Mouse (Mus musculus) hindbrain, embryonic 15.5 days (tissue): ENCODE measurements around the gene Tbl1x. TPM values are rescaled to one million over a fixed set of nuclear protein-coding genes. Genes with fewer than 3 reads are reported as not detected.

ENCODE experiments used
- ATAC-seq: fragments of 200-750 bp; cut with Nextera tagmentation; 2 replicates; pipeline ENCODE4 v1.8.0; 2017; ENCODE audit warnings: low read depth, moderate number of reproducible peaks, moderate TSS enrichment; ENCODE audit not compliant: low FRiP score
- H3K27ac ChIP-seq: fragments of 300-500 bp; sonication (generic); replicated peaks from 2 replicates; pipeline ENCODE4 v1.5.1; 2015; ENCODE audit warnings: mild to moderate bottlenecking, inconsistent platforms
- H3K27me3 ChIP-seq: fragments of 300-500 bp; sonication (generic); 2 replicates; pipeline ENCODE4 v1.6.1; 2015; ENCODE audit warnings: control low read depth, inconsistent platforms
- H3K36me3 ChIP-seq: fragments of 300-500 bp; sonication (generic); 2 replicates; pipeline ENCODE4 v1.6.1; 2015; ENCODE audit warnings: control low read depth, inconsistent platforms
- H3K4me1 ChIP-seq: fragments of 300-500 bp; sonication (generic); replicated peaks from 2 replicates; pipeline ENCODE4 v1.6.1; 2015; ENCODE audit warnings: control low read depth, inconsistent platforms
- H3K4me2 ChIP-seq: fragments of 300-500 bp; sonication (generic); 2 replicates; pipeline ENCODE4 v1.6.1; 2015; ENCODE audit warnings: moderate library complexity, mild to moderate bottlenecking, inconsistent platforms
- H3K4me3 ChIP-seq: fragments of 300-500 bp; sonication (generic); 2 replicates; pipeline ENCODE4 v1.5.1; 2015; ENCODE audit warnings: mild to moderate bottlenecking, inconsistent platforms
- H3K9ac ChIP-seq: fragments of 300-500 bp; sonication (generic); 2 replicates; pipeline ENCODE4 v1.6.1; 2015; ENCODE audit warnings: inconsistent platforms
- H3K9me3 ChIP-seq: fragments of 300-500 bp; sonication (generic); 2 replicates; pipeline ENCODE4 v1.6.1; 2016; ENCODE audit warnings: control low read depth, inconsistent platforms
- WGBS: fragments of 180-500 bp; shearing (Covaris S2); methylation state at CpG from one replicate; pipeline ENCODE4 v1.1.7; 2015; 5-methylcytosine and 5-hydroxymethylcytosine counted together
- polyA plus RNA-seq: library from polyadenylated mRNA; unstranded; fragments of >200 nt; fragmentation: Nextera tagmentation; extraction: Ambion mirVana; gene quantifications from 2 replicates; pipeline ENCODE4 v1.2.1, GENCODE M21; 2015

Gene Tbl1x
- polyA plus RNA-seq, 1 experiment from 2014 or later, result 43.4 TPM

DNA sequence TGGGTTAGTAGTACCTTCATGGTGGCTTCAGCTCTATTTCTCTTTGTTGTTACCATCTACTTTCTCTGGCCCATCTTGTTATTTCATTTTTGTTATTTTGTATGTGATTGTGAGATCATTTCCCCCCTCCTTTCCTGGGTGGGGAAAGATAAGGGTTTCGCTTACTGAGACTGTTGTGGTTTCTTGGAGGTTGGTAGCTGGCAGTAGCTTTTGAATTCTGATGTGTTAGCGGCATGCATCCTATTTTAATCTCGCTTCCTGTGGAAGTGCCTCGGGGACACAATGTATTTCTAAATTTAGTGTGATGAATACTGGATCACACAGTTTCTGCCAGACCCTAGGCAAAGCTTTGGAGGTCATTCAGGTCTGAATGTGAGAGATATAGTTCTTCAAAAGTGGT, 69.2 kb downstream of the Tbl1x start:
- ATAC-seq, result no peak
- Histone ChIP-seq H3K27me3 (no peaks in the 10 kb centered on the region), H3K4me2 (no peak overlapping the region), H3K36me3 (no peaks in the 10 kb centered on the region), H3K4me1 (no peaks in the 10 kb centered on the region), H3K4me3 (no peak overlapping the region), H3K9ac (no peak overlapping the region), H3K27ac (no peak overlapping the region), H3K9me3 (no peaks in the 10 kb centered on the region)
- 75% methylated on average over 4 of the region's 4 CpGs for WGBS

DNA sequence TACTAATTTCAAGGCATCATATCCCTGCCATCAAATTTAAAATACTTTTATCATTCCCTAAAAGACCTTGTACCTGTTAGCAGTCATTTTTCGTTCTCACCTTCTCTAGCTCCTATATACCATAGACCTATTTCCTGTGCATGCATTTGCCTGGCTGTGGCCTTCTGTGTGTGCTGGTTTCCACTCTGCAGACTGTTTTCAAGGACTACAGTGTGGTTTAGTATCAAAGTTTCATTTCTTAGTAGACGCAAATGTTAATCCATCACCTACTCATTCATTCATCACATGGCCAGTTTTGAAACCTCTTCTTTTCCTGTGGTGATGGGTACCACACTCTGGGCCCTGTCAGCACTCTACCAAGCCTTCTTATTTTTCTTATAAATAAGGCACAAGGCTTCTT, 75.2 kb downstream of the Tbl1x start:
- no peak for ATAC-seq
- no peaks in the 10 kb centered on the region for H3K4me1 ChIP-seq
- H3K9me3 ChIP-seq, result no peaks in the 10 kb centered on the region
- no peak overlapping the region for H3K27ac ChIP-seq
- WGBS, result 94% methylated on average over 2 of the region's 2 CpGs
- H3K4me2 ChIP-seq, result no peak overlapping the region
- no peak overlapping the region for H3K4me3 ChIP-seq
- no peak overlapping the region for H3K9ac ChIP-seq
- H3K27me3 ChIP-seq, result no peaks in the 10 kb centered on the region
- H3K36me3 ChIP-seq, result no peaks in the 10 kb centered on the region

DNA sequence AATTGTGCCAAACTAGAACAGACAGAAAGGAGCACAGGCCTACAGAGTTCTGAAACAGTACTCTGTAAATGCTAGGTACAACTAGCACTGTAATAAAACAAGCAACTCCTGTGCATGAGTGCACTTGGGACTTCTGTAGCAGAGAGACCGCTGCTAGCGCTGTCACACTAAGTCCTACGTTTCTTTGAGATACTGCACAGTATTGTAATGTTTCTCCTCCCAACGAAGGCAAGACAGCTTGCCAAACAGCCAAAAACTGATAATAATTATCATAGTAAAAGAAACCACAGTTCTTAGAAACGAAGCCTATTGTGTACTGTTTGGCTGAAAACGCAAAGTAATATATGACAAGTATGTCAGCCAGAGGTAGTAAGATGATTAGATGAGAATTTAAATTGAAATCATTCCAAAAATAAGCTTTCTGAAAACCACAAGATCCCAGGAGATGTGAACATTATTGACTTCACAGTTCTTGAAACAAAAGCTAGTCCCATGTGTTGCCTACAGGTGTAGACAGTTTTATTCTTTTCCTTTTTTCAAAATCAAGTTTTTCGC, 83.9 kb downstream of the Tbl1x start:
- no peaks in the 10 kb centered on the region for H3K36me3 ChIP-seq
- no peak overlapping the region for H3K9ac ChIP-seq
- H3K4me3 ChIP-seq, result no peak overlapping the region
- no peaks in the 10 kb centered on the region for H3K27me3 ChIP-seq
- ATAC-seq, result no peak
- no peaks in the 10 kb centered on the region for H3K9me3 ChIP-seq
- no peaks in the 10 kb centered on the region for H3K4me1 ChIP-seq
- 71% methylated on average over 7 of the region's 7 CpGs for WGBS
- no peak overlapping the region for H3K4me2 ChIP-seq
- H3K27ac ChIP-seq, result no peak overlapping the region

DNA sequence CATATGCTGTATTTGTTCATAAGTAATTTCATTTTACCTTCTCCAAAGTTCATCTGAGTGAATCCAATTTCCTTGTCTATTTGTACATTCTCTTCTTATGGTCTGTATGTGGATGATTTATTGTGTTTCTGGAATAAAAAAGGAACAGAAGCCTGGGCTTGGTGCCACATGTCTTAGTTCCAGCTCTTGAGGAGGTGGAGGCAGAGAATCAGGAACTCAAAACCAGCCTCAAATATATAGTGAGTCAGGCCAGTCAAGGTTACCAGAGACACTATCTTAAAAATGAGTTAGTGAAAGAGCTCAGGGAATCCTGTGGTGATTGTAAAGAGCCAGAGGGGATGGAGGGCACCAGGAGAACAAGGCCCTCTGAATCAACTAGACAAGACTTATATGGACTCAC, 86.9 kb downstream of the Tbl1x start:
- H3K27ac ChIP-seq, result no peak overlapping the region
- no peak overlapping the region for H3K4me3 ChIP-seq
- H3K4me1 ChIP-seq, result no peaks in the 10 kb centered on the region
- no peak for ATAC-seq
- no peaks in the 10 kb centered on the region for H3K36me3 ChIP-seq
- no peak overlapping the region for H3K9ac ChIP-seq
- H3K4me2 ChIP-seq, result no peak overlapping the region
- H3K9me3 ChIP-seq, result no peaks in the 10 kb centered on the region
- H3K27me3 ChIP-seq, result no peaks in the 10 kb centered on the region

DNA sequence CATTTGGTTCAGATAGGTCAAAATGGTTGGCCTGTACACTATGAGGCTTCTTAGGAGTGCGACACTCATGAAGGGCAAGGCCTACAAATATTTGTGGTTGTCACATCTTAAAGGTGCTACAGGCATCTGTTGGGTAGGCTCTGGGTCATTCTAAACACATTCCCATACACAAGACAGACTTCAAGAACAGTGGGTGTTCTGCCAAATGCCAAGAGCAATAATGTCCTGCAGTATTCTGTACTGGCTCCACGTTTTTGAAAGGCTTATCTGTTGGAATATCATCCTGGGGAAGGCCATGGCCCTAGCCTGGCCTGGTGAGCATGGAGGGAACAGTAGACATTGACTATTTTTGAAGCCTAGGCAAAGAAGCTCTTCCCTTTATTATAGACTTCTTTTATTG, 87.9 kb downstream of the Tbl1x start:
- H3K9ac ChIP-seq, result no peak overlapping the region
- no peaks in the 10 kb centered on the region for H3K36me3 ChIP-seq
- no peaks in the 10 kb centered on the region for H3K9me3 ChIP-seq
- H3K4me2 ChIP-seq, result no peak overlapping the region
- no peaks in the 10 kb centered on the region for H3K27me3 ChIP-seq
- no peaks in the 10 kb centered on the region for H3K4me1 ChIP-seq
- no peak overlapping the region for H3K4me3 ChIP-seq
- no peak for ATAC-seq
- H3K27ac ChIP-seq, result no peak overlapping the region
- WGBS, result 63% methylated on average over 2 of the region's 2 CpGs

DNA sequence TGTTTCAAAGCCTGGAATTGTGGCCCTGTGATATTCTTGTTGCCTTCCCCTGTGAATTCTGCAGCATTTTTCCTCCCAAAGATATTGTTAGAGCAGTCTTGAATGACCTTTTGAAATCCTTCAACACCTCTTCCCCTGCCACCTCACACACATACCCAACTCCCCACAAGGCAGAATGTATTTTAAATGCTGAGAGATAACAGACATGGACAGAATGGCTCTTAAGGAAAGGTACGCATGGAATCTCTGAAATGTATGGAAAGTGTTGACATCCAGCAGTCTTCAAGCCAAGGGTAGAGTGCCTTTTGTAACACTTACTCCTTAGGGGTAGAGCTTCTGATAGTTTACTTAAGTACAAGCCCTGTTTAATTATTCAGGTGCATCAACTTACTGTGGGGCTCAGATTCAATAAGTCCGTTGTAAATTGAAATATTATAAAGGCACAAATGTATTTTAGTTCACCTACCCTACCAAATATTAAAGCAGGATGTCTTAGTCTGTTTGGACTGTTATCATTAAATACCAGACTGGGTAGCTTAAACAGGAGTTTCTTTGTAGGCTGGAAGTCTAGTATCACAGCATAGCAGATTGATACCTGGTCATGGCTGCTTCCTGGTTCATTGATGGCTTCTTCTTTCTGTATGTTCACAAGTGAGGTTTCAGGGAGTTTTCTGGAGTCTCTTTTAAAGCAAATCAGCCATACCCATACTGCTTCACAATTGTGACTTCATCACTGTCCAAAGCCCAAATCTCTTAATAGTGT, 92.9 kb downstream of the Tbl1x start:
- no peak overlapping the region for H3K27ac ChIP-seq
- no peaks in the 10 kb centered on the region for H3K4me1 ChIP-seq
- no peak overlapping the region for H3K4me2 ChIP-seq
- H3K36me3 ChIP-seq, result no peaks in the 10 kb centered on the region
- H3K4me3 ChIP-seq, result no peak overlapping the region
- no peaks in the 10 kb centered on the region for H3K27me3 ChIP-seq
- H3K9ac ChIP-seq, result no peak overlapping the region
- WGBS, result 80% methylated on average over 2 of the region's 2 CpGs
- no peaks in the 10 kb centered on the region for H3K9me3 ChIP-seq
- no peak for ATAC-seq

DNA sequence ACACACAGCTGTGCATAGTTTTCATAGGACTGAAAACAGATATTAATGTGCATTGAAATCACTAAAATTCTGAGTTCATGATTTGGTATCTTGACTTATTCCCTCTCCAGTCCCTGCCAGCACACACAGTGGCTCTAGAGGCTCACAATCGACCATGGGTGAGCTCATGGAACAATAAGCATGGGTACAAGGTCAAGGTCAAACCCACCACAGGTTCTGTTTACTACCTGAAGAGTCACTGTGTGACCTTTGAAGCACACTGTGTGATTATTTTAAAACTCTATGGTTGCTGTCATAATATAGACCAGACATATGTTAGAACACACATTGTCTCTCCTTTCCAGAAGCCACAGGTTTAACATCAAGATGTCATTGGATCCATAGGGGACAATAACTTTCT, 96.7 kb downstream of the Tbl1x start:
- no peak overlapping the region for H3K27ac ChIP-seq
- 52% methylated on average over 1 of the region's 1 CpGs for WGBS
- H3K36me3 ChIP-seq, result no peaks in the 10 kb centered on the region
- no peaks in the 10 kb centered on the region; the same call in 1 of the 2 replicates for H3K4me1 ChIP-seq
- no peak for ATAC-seq
- H3K9me3 ChIP-seq, result no peaks in the 10 kb centered on the region
- H3K9ac ChIP-seq, result no peak overlapping the region
- no peak overlapping the region for H3K4me2 ChIP-seq
- H3K4me3 ChIP-seq, result no peak overlapping the region
- H3K27me3 ChIP-seq, result no peaks in the 10 kb centered on the region

DNA sequence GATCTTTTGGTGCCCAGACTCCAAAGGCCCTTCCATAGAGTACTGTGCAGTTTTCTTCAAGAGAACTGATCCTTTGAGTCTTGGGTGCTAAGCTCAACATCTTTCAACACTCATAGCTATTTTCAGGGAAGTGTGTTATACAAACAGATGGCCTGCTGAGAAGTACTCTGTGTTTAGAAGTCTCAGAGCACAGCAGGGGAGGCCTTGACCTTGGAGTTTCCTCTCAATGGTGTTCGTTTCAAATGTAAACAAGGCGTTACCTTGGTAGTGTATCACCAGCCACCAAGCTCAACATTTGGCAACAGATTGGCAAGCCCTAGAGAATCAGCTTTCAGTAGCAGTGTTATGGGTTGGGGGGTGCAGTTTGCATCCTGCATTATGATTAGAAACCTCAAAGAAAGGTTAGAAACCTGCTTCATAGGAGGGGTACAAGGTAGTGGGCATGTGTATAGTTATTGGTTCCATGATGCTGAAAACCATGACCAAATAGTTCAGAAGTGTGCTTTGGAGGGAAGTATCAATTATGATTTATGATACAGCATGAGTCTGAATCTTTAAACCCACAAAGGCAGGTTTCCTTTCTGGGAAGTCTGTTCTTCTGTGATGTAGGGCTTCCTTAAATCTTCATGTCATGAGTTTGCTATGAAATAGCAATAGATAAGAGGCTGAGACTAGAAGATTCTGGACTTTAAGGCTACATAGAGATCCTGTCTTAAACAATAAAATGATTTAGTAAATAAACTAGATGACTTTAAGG, 98.3 kb downstream of the Tbl1x start:
- Histone ChIP-seq H3K27ac (no peak overlapping the region), H3K4me3 (no peak overlapping the region), H3K9me3 (no peaks in the 10 kb centered on the region), H3K4me2 (no peak overlapping the region), H3K27me3 (no peaks in the 10 kb centered on the region), H3K4me1 (no peaks in the 10 kb centered on the region; the same call in 1 of the 2 replicates), H3K9ac (no peak overlapping the region), H3K36me3 (no peaks in the 10 kb centered on the region)
- ATAC-seq, result no peak
- 48% methylated on average over 2 of the region's 2 CpGs for WGBS

DNA sequence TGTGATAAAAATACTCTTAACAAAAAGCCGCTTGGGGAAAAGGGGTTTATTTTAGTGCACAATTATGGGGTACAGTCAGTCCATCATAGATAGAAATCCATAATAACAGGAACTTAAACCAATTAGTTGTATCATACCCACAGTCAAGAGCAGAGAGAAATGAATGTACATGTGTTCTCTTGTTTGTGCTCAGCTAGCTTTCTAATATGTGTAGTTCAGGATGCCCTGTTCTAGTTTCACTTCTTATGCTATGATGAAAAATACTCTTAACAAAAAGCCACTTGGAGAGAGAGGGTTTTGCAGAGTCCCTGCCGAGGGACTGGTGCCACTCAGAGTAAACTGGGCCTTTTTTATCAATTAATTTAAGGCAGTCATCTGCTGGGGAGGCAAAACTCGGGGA, 101.1 kb downstream of the Tbl1x start:
- no peak overlapping the region for H3K9ac ChIP-seq
- ATAC-seq, result no peak
- 85% methylated on average over 3 of the region's 3 CpGs for WGBS
- H3K4me2 ChIP-seq, result no peak overlapping the region
- no peaks in the 10 kb centered on the region for H3K27me3 ChIP-seq
- no peak overlapping the region for H3K4me3 ChIP-seq
- H3K4me1 ChIP-seq, result no peaks in the 10 kb centered on the region; the same call in 1 of the 2 replicates
- no peaks in the 10 kb centered on the region for H3K36me3 ChIP-seq
- H3K27ac ChIP-seq, result no peak overlapping the region
- no peaks in the 10 kb centered on the region for H3K9me3 ChIP-seq

DNA sequence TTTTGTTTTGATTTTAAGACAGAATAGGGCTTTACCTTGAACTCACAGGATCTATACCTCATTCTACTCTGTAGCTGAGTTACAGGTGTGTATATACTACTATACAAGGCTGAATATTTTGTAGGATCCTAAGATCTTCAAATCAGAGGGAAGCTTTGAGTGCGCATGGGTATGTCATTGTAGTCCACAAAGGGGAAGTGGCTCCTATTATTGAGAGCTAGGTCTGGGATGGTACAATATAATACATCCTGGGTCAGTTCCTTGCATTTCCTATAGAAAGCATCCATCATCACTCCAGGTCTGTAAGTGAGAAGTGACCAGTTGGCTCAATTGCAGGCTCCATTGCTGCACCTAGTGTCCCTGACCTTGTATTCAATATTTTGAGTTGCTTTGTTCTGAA, 102.2 kb downstream of the Tbl1x start:
- H3K27ac ChIP-seq, result no peak overlapping the region
- no peak overlapping the region for H3K4me3 ChIP-seq
- no peaks in the 10 kb centered on the region; the same call in 1 of the 2 replicates for H3K4me1 ChIP-seq
- no peaks in the 10 kb centered on the region for H3K9me3 ChIP-seq
- no peak overlapping the region for H3K9ac ChIP-seq
- no peak for ATAC-seq
- no peaks in the 10 kb centered on the region for H3K27me3 ChIP-seq
- no peak overlapping the region for H3K4me2 ChIP-seq
- WGBS, result 100% methylated on average over 1 of the region's 1 CpGs
- H3K36me3 ChIP-seq, result no peaks in the 10 kb centered on the region

DNA sequence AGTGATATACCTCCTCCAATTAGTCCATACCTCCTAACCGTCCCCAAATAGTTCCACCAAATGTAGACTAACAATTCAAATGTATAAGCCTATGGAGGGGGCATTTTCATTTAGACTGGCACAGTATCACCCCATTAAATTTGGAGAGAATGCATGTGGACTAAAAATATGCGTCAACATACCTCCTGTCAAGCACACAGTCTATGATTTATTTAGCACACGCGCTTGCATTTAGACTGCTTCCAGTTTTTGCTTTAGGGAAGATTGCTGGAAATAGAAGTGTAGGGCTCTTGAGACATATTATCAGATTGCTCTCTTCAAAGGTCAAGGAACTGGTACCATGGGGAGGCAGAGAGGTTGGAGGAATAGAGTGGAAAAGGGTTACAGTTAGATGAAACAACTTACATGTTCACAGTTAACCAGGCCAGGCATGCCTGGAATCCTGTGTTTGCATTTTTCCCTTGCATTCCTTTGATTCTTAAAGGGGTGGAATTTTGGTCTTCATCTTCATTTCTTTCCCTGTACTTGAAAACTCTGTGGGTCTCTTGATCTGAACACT, 105.0 kb downstream of the Tbl1x start:
- H3K4me1 ChIP-seq, result no peaks in the 10 kb centered on the region
- no peak overlapping the region for H3K27ac ChIP-seq
- no peak overlapping the region for H3K4me3 ChIP-seq
- H3K36me3 ChIP-seq, result no peaks in the 10 kb centered on the region
- H3K4me2 ChIP-seq, result no peak overlapping the region
- 76% methylated on average over 4 of the region's 4 CpGs for whole genome bisulfite sequencing
- ATAC-seq, result no peak
- H3K27me3 ChIP-seq, result no peaks in the 10 kb centered on the region
- H3K9ac ChIP-seq, result no peak overlapping the region
- H3K9me3 ChIP-seq, result no peaks in the 10 kb centered on the region
